Comparison of ENCODE assay signal across 9 mouse cellular contexts in the genomic region with DNA sequence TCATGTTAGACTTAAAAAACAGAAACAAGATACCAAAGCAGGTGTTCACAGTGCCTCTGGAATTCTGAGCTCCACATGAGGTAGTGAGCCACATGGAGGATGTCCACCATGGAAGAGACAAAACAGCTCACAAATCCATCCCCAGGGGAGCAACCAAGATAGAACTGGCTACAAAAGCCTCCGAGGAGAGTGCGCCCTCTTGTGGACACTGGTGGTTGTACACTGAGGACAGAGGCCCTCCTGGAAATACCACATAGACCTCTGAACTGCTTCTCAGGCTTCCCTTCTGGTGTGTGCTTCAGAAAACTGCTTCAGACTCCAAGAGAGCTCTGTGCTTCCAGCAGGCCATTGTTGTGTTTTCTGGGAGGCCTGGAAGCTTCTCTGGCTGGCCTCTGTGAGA. TPM values are rescaled to one million over a fixed set of nuclear protein-coding genes. Genes with fewer than 3 reads are reported as not detected.
A peak's percentile ranks its signal among the peaks of the same experiment; 100 is the strongest.
DNase-seq lines count a peak whose midpoint lies in the region; ATAC-seq lines count a peak whose summit lies in the region.
"Had no signal": no experiment of that assay in that cellular context is flagged by ENCODE, and none has a peak within 500 bp of the region (broad histone marks: within the 10 kb centered on the region; RNA-seq: fewer than 3 reads in every experiment).

No protein-coding gene starts in this region.

- ATAC-seq in midbrain, embryonic 11.5 days (ENCODE audit: low FRiP score), result no peak
- ATAC-seq in midbrain, embryonic 16.5 days, result no peak
- ATAC-seq in frontal cortex, adult (ENCODE audit: low TSS enrichment), result peak; percentile 79; the same call in 1 of the 2 replicates
- 0 out of 2 replicates have a peak, but pooled peaks have one; percentile 25 for ATAC-seq in liver, embryonic 12.5 days

- no peak overlapping the region for H3K4me3 ChIP-seq in midbrain, embryonic 11.5 days (ENCODE audit: low read depth, low read length)
- no peak overlapping the region for H3K4me3 ChIP-seq in midbrain, embryonic 16.5 days (ENCODE audit: low read depth, low read length)
- no peak overlapping the region for H3K4me3 ChIP-seq in liver, embryonic 12.5 days
- H3K4me3 ChIP-seq: myocyte had no signal

- H3K9me3 ChIP-seq in midbrain, embryonic 11.5 days (ENCODE audit: control insufficient read depth, low read length), result no peaks in the 10 kb centered on the region
- H3K9me3 ChIP-seq in midbrain, embryonic 16.5 days (replicated peaks; ENCODE audit: control insufficient read depth, low read length, poor library complexity, severe bottlenecking), result no peaks in the 10 kb centered on the region
- H3K9me3 ChIP-seq in liver, embryonic 12.5 days (replicated peaks), result no peaks in the 10 kb centered on the region

- H3K27ac ChIP-seq in midbrain, embryonic 11.5 days (ENCODE audit: low read depth, low read length), result no peak overlapping the region
- no peak overlapping the region for H3K27ac ChIP-seq in midbrain, embryonic 16.5 days (ENCODE audit: low read length)
- no peak overlapping the region for H3K27ac ChIP-seq in liver, embryonic 12.5 days

- no peak overlapping the region for H3K4me2 ChIP-seq in midbrain, embryonic 11.5 days
- no peak overlapping the region for H3K4me2 ChIP-seq in midbrain, embryonic 16.5 days (ENCODE audit: low read length)
- no peak overlapping the region for H3K4me2 ChIP-seq in liver, embryonic 12.5 days

- H3K27me3 ChIP-seq in midbrain, embryonic 11.5 days (ENCODE audit: control insufficient read depth, insufficient read depth, low read length), result no peaks in the 10 kb centered on the region
- no peaks in the 10 kb centered on the region for H3K27me3 ChIP-seq in midbrain, embryonic 16.5 days (ENCODE audit: control insufficient read depth, insufficient read depth, low read depth, low read length)
- no peaks in the 10 kb centered on the region for H3K27me3 ChIP-seq in liver, embryonic 12.5 days (replicated peaks)

- WGBS in midbrain, embryonic 11.5 days, result 0% methylated on average over 2 of the region's 2 CpGs
- 0% methylated on average over 2 of the region's 2 CpGs for WGBS in midbrain, embryonic 16.5 days
- 0% methylated on average over 2 of the region's 2 CpGs for WGBS in liver, embryonic 12.5 days (ENCODE audit: insufficient replicate concordance)

- H3K9ac ChIP-seq in midbrain, embryonic 11.5 days (ENCODE audit: low read length), result no peak overlapping the region
- no peak overlapping the region for H3K9ac ChIP-seq in midbrain, embryonic 16.5 days (ENCODE audit: low read depth, low read length)
- H3K9ac ChIP-seq in liver, embryonic 12.5 days, result no peak overlapping the region

- no peaks in the 10 kb centered on the region for H3K4me1 ChIP-seq in midbrain, embryonic 11.5 days (ENCODE audit: control insufficient read depth, insufficient read depth, low read length)
- no peaks in the 10 kb centered on the region for H3K4me1 ChIP-seq in midbrain, embryonic 16.5 days (ENCODE audit: control insufficient read depth, insufficient read depth, low read length)
- H3K4me1 ChIP-seq in liver, embryonic 12.5 days, result peaks cover 5% of the 10 kb centered on the region; the same call in 1 of the 2 replicates

- H3K36me3 ChIP-seq in midbrain, embryonic 11.5 days (ENCODE audit: control insufficient read depth, insufficient read depth, low read length), result no peaks in the 10 kb centered on the region
- no peaks in the 10 kb centered on the region for H3K36me3 ChIP-seq in midbrain, embryonic 16.5 days (ENCODE audit: control insufficient read depth, insufficient read depth, low read length)
- H3K36me3 ChIP-seq in liver, embryonic 12.5 days, result no peaks in the 10 kb centered on the region

- DNase-seq in midbrain, embryonic 11.5 days (ENCODE audit: low spot score, missing footprints), result peak; percentile 98
- DNase-seq in brain, adult 2 months (ENCODE audit: low read depth, low spot score), result peak; percentile 76
- peak; percentile 86 for DNase-seq in kidney, adult 9 months
- DNase-seq in retina, postnatal 1 day, result peak; percentile 81
- DNase-seq in thymus, postnatal 36 days, result peak; percentile 74 to 79

RNA-seq across cellular contexts. Expression of a gene that starts 12.5 kb away (rescaled TPM):
- 53.3 and 54.9 TPM in 2 replicates for polyA plus RNA-seq in midbrain, embryonic 11.5 days (2014; fragmentation: Nextera tagmentation; extraction: Ambion mirVana)
- polyA plus RNA-seq in midbrain, embryonic 16.5 days (2015; fragmentation: Nextera tagmentation; extraction: Ambion mirVana), result 129 and 141 TPM in 2 replicates
- polyA plus RNA-seq in liver, embryonic 12.5 days (2016; fragmentation: Nextera tagmentation; extraction: Ambion mirVana), result 143 and 146 TPM in 2 replicates

RNA-seq across cellular contexts. Expression of a gene that starts 12.6 kb away (rescaled TPM):
- polyA plus RNA-seq in midbrain, embryonic 11.5 days (2014; fragmentation: Nextera tagmentation; extraction: Ambion mirVana), result 1.5 TPM in 2 replicates
- 1.4 and 1.9 TPM in 2 replicates for polyA plus RNA-seq in midbrain, embryonic 16.5 days (2015; fragmentation: Nextera tagmentation; extraction: Ambion mirVana)
- polyA plus RNA-seq in liver, embryonic 12.5 days (2016; fragmentation: Nextera tagmentation; extraction: Ambion mirVana), result 1.6 and 1.9 TPM in 2 replicates

RNA-seq across cellular contexts. Expression of a gene that starts 54.2 kb away (rescaled TPM):
- polyA plus RNA-seq in midbrain, embryonic 11.5 days (2014; fragmentation: Nextera tagmentation; extraction: Ambion mirVana), result 2.5 and 2.6 TPM in 2 replicates
- polyA plus RNA-seq in midbrain, embryonic 16.5 days (2015; fragmentation: Nextera tagmentation; extraction: Ambion mirVana), result 1.7 and 2.1 TPM in 2 replicates
- polyA plus RNA-seq in liver, embryonic 12.5 days (2016; fragmentation: Nextera tagmentation; extraction: Ambion mirVana), result 2.5 and 2.6 TPM in 2 replicates

RNA-seq across cellular contexts. Expression of a gene that starts 54.2 kb away (rescaled TPM):
- polyA plus RNA-seq in midbrain, embryonic 11.5 days (2014; fragmentation: Nextera tagmentation; extraction: Ambion mirVana), result 37.7 and 43.0 TPM in 2 replicates
- polyA plus RNA-seq in midbrain, embryonic 16.5 days (2015; fragmentation: Nextera tagmentation; extraction: Ambion mirVana), result 43.3 and 44.5 TPM in 2 replicates
- 35.1 and 36.6 TPM in 2 replicates for polyA plus RNA-seq in liver, embryonic 12.5 days (2016; fragmentation: Nextera tagmentation; extraction: Ambion mirVana)

Comparison
In these comparisons a context has a peak if more than half of its experiments do, and no peak if none do; other contexts are left out.
1. ATAC-seq: peak in frontal cortex, adult (single experiment) and liver, embryonic 12.5 days (single experiment); none in midbrain, embryonic 11.5 days (single experiment) and midbrain, embryonic 16.5 days (single experiment).
2. Peak in every context shown above with its lines, with median percentiles within 50 percentile points of each other: DNase-seq.